Mouse (Mus musculus): ENCODE results near the gene Chchd1.
"Not testable (repeated sequence)": the region's sequence is repeated elsewhere in the genome, so short reads cannot be mapped to it uniquely, and the experiment has no call there.

Chchd1 gene

GRCm38 (mm10) chr14:20686576-20686975 lies 16.2 kb upstream of the Chchd1 start:
- DNase-seq (ENCODE audit: low spot score in 2 of 2) = no peak

- DNase-seq (ENCODE audit: low spot score in 2 of 2) = no peak
These were observed 13.8 kb upstream of the Chchd1 start for GRCm38 (mm10) chr14:20689009-20689408.

GRCm38 (mm10) chr14:20691772-20692171 lies 11.0 kb upstream of the Chchd1 start:
- DNase-seq (ENCODE audit: low spot score in 2 of 2) = no peak

- DNase-seq (ENCODE audit: low spot score in 2 of 2) = no peak
These were observed 9.2 kb upstream of the Chchd1 start for GRCm38 (mm10) chr14:20693589-20694101.

GRCm38 (mm10) chr14:20694185-20694883 lies 8.5 kb upstream of the Chchd1 start:
- peak in 1 of 2 experiments; percentile 11 for DNase-seq (ENCODE audit: low spot score in 2 of 2)

GRCm38 (mm10) chr14:20694884-20695760 lies 7.7 kb upstream of the Chchd1 start, which contains the start of gene Fut11:
TSS of gene Fut11 (plus strand) at chr14:20694968.
- DNase-seq (ENCODE audit: low spot score in 2 of 2) = peak; percentile 78 to 84

GRCm38 (mm10) chr14:20695761-20696520 lies 6.9 kb upstream of the Chchd1 start:
- DNase-seq (ENCODE audit: low spot score in 2 of 2) = no peak

GRCm38 (mm10) chr14:20696986-20697385 lies 5.8 kb upstream of the Chchd1 start:
- peak in 1 of 2 experiments; percentile 34 for DNase-seq (ENCODE audit: low spot score in 2 of 2)

GRCm38 (mm10) chr14:20698515-20698914 lies 4.3 kb upstream of the Chchd1 start:
- DNase-seq (ENCODE audit: low spot score in 2 of 2) = no peak

- DNase-seq (ENCODE audit: low spot score in 2 of 2) = no peak
These were observed 2.4 kb upstream of the Chchd1 start for GRCm38 (mm10) chr14:20700362-20700761.

GRCm38 (mm10) chr14:20701554-20701953 lies 1.3 kb upstream of the Chchd1 start:
- DNase-seq (ENCODE audit: low spot score in 2 of 2) = no peak

GRCm38 (mm10) chr14:20702096-20702740 lies 588 bp upstream of the Chchd1 start:
- DNase-seq (ENCODE audit: low spot score in 2 of 2) = no peak

GRCm38 (mm10) chr14:20703461-20703860 lies 655 bp downstream of the Chchd1 start:
- not testable (repeated sequence) for DNase-seq (ENCODE audit: low spot score in 2 of 2)

- peak; percentile 66 to 82 for DNase-seq (ENCODE audit: low spot score in 2 of 2)
These were observed 4.7 kb downstream of the Chchd1 start, which contains the start of gene Zswim8 for GRCm38 (mm10) chr14:20707201-20708190. TSS of gene Zswim8 (plus strand) at chr14:20707552.

- no peak for DNase-seq (ENCODE audit: low spot score in 2 of 2)
These were observed 5.4 kb downstream of the Chchd1 start for GRCm38 (mm10) chr14:20708239-20708638.

- DNase-seq (ENCODE audit: low spot score in 2 of 2) = no peak
These were observed 11.0 kb downstream of the Chchd1 start for GRCm38 (mm10) chr14:20713832-20714231.

GRCm38 (mm10) chr14:20718443-20718842 lies 15.6 kb downstream of the Chchd1 start:
- no peak for DNase-seq (ENCODE audit: low spot score in 2 of 2)

- DNase-seq (ENCODE audit: low spot score in 2 of 2) = no peak
These were observed 17.0 kb downstream of the Chchd1 start for GRCm38 (mm10) chr14:20719767-20720166.

- DNase-seq (ENCODE audit: low spot score in 2 of 2) = no peak
These were observed 18.6 kb downstream of the Chchd1 start for GRCm38 (mm10) chr14:20721371-20721770.

GRCm38 (mm10) chr14:20723006-20723405 lies 20.2 kb downstream of the Chchd1 start:
- no peak for DNase-seq (ENCODE audit: low spot score in 2 of 2)
